Mouse (Mus musculus) liver, adult 2 months (tissue): Measurements from ENCODE around the gene Acer3.

Experiments
- CTCF ChIP-seq: fragments of 200-500 bp; IDR thresholded peaks from 2 replicates; pipeline ENCODE4 v1.5.1; 2011; ENCODE audit warnings: low read depth, low read length, control low read depth
- POLR2A ChIP-seq: fragments of 200-500 bp; IDR thresholded peaks from 2 replicates; pipeline ENCODE4 v1.6.1; 2011; ENCODE audit warnings: low read length, control low read depth; ENCODE audit not compliant: insufficient read depth; ENCODE audit errors: extremely low read depth

DNA sequence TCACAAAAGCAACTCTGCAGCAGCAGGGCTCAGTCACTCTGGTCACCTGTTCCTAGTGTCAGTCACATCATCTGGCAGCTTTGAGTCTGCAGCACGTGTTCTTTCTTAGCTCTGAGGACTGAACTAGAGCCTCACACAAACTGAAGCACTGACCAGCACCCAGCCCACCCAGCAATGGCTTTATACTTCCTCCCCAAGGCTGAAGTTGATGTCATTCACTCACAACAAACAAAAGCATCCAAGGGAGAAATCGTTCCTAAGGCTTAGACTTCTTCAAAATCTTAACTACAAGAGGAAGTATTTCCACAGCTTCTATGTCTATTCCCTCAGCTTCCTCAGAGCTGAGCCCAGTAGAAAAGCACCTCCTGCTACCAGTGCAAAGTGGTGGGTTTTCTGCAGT, 7.3 kb upstream of the Acer3 start:
- no peak for TF ChIP-seq CTCF
- TF ChIP-seq POLR2A: no peak
